Mouse (Mus musculus): ENCODE results near the gene Trim14.

- no peak for TF ChIP-seq CTCF (IDR thresholded peaks at IDR 0.05; ENCODE audit: low read depth)
- no peak for TF ChIP-seq EP300 (IDR thresholded peaks at IDR 0.05; ENCODE audit: low read depth)
Observed at GRCm38 (mm10) chr4:46456762-46457161, 79.2 kb downstream of the Trim14 start.
